Mouse (Mus musculus) B cell, adult (primary cell): ENCODE data around the gene Cxcl17. TPM values are rescaled to one million over a fixed set of nuclear protein-coding genes. Genes with fewer than 3 reads are reported as not detected.

Experiments
- total RNA-seq: library from RNA; stranded (reverse); gene quantifications from 4 replicates; pipeline ENCODE4 v1.2.4, GENCODE M21; 2023; ENCODE audit not compliant: inconsistent age

The Cxcl17 gene
- total RNA-seq: not detected in 4 replicates

DNA sequence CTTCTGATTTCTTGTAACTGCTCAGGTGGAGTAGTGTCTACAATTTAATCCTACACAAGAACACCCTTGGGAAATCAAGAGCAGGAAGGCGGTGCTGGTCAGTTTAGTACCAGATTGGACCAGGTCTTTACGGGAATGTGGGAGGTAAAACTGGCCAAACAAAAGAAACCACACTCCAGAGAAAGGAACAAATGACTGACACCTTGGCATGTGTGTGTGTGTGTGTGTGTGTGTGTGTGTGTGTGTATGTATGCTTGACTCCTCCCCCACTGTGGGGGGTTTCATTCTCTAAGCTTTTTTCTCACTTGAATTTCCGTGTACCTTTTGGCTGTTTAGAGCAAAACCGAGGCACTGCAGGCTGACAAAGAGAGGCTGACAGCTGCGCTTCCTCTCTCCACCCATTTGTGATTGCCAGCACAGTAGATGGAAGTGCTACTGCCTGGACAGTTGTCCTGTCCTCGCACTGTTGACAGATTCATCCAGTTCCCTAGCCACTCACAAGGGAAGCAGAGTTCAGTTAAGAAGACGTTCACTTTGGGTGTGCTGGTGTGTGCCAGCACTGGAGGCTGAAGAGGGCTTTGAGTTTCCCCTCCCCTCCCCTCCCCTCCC lies at the start of gene Cxcl17:
Gene Cxcl17 (minus strand): TSS at position 54 of the 609 bp plus-strand sequence.

DNA sequence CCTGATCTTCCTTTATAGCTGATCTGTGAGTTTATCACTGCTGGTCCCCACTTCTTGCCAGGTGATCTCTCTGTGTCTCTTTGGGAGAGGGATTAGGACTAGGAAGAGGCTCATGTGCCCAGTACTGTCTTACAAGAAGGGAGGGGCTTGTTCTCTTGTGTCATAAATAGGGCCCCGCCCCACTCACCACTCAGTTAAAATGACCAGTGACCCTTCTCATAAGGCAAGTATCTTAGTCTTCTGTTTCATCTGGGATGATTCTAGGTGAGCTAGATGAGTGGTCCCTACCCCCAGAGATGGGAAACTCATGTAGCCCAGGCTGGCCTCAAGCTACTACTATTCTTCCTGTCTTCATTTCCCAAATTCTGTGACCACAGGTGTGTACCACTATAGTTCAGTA lies 14.1 kb downstream of the Cxcl17 start, which contains the start of gene Lipe:
Gene Lipe (minus strand): TSS at position 101 of the 400 bp plus-strand sequence.

DNA sequence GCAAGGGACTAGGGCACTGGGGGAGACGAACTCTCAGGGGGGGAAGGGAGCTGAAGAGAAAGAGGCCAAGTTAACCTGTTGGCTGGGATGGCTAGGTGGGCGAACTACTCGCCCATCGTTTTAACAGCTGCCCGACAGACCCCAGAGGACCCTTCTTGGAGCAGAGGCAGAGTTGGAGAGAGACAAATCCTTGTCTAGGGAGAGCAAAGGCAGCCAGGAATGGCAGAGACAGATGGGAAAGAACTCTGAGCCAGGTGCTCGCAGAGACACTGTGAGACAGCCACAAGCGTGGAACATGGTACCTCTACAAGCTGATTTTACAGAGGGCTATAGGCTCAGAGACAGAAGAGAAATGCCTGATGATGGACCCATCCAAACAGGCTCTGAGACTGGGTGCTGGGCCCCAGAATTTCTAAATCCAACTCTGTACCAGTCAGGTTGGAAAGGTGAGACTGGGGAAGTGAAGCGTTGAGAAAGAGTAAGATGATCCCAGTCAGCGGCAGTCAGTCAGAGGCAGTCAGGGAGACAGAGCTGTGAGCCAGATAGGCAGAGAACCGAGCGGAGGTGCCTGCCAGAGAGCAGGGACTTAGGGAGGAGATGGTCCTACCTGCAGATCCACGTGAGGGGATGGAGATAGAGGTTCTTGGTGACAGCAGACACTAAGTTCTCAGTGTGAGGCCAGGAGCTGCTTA lies 43.5 kb downstream of the Cxcl17 start, which contains the start of gene Cnfn:
Gene Cnfn (minus strand): TSS at position 667 of the 692 bp plus-strand sequence.

Other genes starting within 250 kb of the Cxcl17 start
- gene Pou2f2, start 233.2 kb downstream of the Cxcl17 start, total RNA-seq: 156 to 187 TPM (median 177 TPM) in 4 replicates
- 71.2 to 82.1 TPM (median 74.6 TPM) in 4 replicates for gene Dedd2, start 192.3 kb downstream of the Cxcl17 start, total RNA-seq
- gene Zfp526, start 191.5 kb downstream of the Cxcl17 start, total RNA-seq: 12.5 to 14.9 TPM (median 13.9 TPM) in 4 replicates
- gene Gsk3a, start 175.0 kb downstream of the Cxcl17 start, total RNA-seq: 86.7 to 89.1 TPM (median 88.1 TPM) in 4 replicates
- gene Erf, start 162.1 kb downstream of the Cxcl17 start, total RNA-seq: 14.7 to 23.8 TPM (median 21.3 TPM) in 4 replicates
- 289 to 336 TPM (median 319 TPM) in 4 replicates for gene Cic, start 145.2 kb downstream of the Cxcl17 start, total RNA-seq
- gene Pafah1b3, start 114.9 kb downstream of the Cxcl17 start, total RNA-seq: 47.3 to 63.0 TPM (median 55.7 TPM) in 4 replicates
- gene Prr19, start 111.5 kb downstream of the Cxcl17 start, total RNA-seq: not detected in 4 replicates
- not detected in 4 replicates for gene Tmem145, start 106.8 kb downstream of the Cxcl17 start, total RNA-seq
- 1.7 to 2.1 TPM (median 1.9 TPM) in 4 replicates for gene Megf8, start 95.7 kb downstream of the Cxcl17 start, total RNA-seq
- gene Cnfn, start 43.2 kb downstream of the Cxcl17 start, total RNA-seq: not detected in 4 replicates
- gene Lipe, start 14.2 kb downstream of the Cxcl17 start, total RNA-seq: 32.7 to 37.1 TPM (median 35.2 TPM) in 4 replicates
- gene Ceacam1, start 64.7 kb upstream of the Cxcl17 start, total RNA-seq: 43.2 to 52.4 TPM (median 46.4 TPM) in 4 replicates
- gene Ceacam2, start 127.0 kb upstream of the Cxcl17 start, total RNA-seq: 7.9 to 11.4 TPM (median 9.8 TPM) in 4 replicates
- not detected in 4 replicates for gene Erich4, start 203.0 kb upstream of the Cxcl17 start, total RNA-seq
- 82.5 to 103 TPM (median 91.1 TPM) in 4 replicates for gene Dmac2, start 206.5 kb upstream of the Cxcl17 start, total RNA-seq
- 27.3 to 36.9 TPM (median 29.9 TPM) in 4 replicates for gene B3gnt8, start 213.8 kb upstream of the Cxcl17 start, total RNA-seq
- 42.0 to 56.3 TPM (median 46.7 TPM) in 4 replicates for gene Bckdha, start 246.1 kb upstream of the Cxcl17 start, total RNA-seq
- gene Exosc5, start 246.3 kb upstream of the Cxcl17 start, total RNA-seq: 66.2 to 79.2 TPM (median 73.4 TPM) in 4 replicates